Mouse (Mus musculus): ENCODE data around the gene Klhl20. TPM values are rescaled to one million over a fixed set of nuclear protein-coding genes. Genes with fewer than 3 reads are reported as not detected.

The Klhl20 gene
- polyA plus RNA-seq, 1 experiment from 2014 or later: 17.4 TPM

Other genes with a start within 250 kb of the Klhl20 start
- gene Rc3h1, start 225.1 kb downstream of the Klhl20 start, polyA plus RNA-seq (2015; fragmentation: Nextera tagmentation; extraction: Ambion mirVana): 7.4 TPM in 2 replicates
- gene Serpinc1, start 152.9 kb downstream of the Klhl20 start, polyA plus RNA-seq (2015; fragmentation: Nextera tagmentation; extraction: Ambion mirVana): 3.1 and 6.8 TPM in 2 replicates
- 7.8 and 8.3 TPM in 2 replicates for gene Zbtb37, start 96.7 kb downstream of the Klhl20 start, polyA plus RNA-seq (2015; fragmentation: Nextera tagmentation; extraction: Ambion mirVana)
- 35.7 and 38.1 TPM in 2 replicates for gene Dars2, start 60.9 kb downstream of the Klhl20 start, polyA plus RNA-seq (2015; fragmentation: Nextera tagmentation; extraction: Ambion mirVana)
- gene Cenpl, start 60.8 kb downstream of the Klhl20 start, polyA plus RNA-seq (2015; fragmentation: Nextera tagmentation; extraction: Ambion mirVana): 30.5 and 30.9 TPM in 2 replicates
- gene Ankrd45, start 11.2 kb upstream of the Klhl20 start, polyA plus RNA-seq (2015; fragmentation: Nextera tagmentation; extraction: Ambion mirVana): 5.1 and 5.5 TPM in 2 replicates
- 0.27 and 0.32 TPM in 2 replicates for gene Tex50, start 27.8 kb upstream of the Klhl20 start, polyA plus RNA-seq (2015; fragmentation: Nextera tagmentation; extraction: Ambion mirVana)
- gene Prdx6, start 119.7 kb upstream of the Klhl20 start, polyA plus RNA-seq (2015; fragmentation: Nextera tagmentation; extraction: Ambion mirVana): 489 and 496 TPM in 2 replicates

Data from kidney, embryonic 15.5 days (tissue).